Mouse (Mus musculus): Measurements from ENCODE around the gene Cntn5. TPM values are rescaled to one million over a fixed set of nuclear protein-coding genes. Genes with fewer than 3 reads are reported as not detected.

The Cntn5 gene
- total RNA-seq, 2 experiments from 2014 or later: 0.50 to 0.64 TPM

DNA sequence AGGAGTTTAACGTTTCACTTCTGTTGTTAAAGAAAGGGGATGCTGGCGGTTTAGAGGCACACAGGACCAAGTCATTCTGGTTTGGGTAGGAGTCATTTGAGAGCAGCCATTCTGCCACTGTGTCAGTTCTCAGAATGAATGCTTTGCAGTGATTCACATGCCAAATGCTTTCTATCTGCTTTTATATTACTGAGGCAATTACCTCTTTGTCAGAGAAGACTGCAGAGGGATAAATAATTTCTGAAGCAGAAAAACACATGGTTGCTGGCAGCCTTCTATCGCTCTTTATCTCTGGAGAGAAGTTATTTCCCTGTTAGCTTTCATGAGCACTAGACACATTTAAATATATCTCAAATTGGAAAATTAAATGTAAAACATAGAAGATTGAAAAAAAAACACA, 1207.9 kb downstream of the Cntn5 start:
- no peak for DNase-seq

DNA sequence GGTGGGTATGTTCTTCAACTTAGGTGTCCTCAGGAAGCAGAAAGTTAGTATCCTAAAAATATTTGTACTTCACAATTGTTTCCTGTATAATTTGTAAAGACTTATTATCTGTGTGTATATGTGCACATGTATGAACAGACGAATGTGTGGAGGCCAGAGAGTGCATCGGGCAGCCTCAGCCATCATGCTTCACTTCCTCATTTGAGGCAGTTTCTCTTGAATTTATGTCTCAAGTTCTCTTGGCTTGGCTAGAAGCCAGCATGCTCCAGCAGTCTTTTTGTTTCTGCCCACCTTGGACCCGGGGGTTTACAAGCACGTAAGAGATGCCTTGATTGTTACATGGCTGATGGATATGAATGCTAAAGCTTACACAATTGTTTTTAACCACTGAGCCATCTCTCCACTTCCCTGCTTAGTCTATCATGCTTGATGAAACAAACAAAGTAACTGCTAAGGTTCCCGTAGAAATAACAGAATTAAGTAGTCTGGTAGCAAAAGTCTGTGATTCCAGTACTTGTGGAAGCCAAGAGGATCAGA, 1222.2 kb downstream of the Cntn5 start:
- no peak for DNase-seq

DNA sequence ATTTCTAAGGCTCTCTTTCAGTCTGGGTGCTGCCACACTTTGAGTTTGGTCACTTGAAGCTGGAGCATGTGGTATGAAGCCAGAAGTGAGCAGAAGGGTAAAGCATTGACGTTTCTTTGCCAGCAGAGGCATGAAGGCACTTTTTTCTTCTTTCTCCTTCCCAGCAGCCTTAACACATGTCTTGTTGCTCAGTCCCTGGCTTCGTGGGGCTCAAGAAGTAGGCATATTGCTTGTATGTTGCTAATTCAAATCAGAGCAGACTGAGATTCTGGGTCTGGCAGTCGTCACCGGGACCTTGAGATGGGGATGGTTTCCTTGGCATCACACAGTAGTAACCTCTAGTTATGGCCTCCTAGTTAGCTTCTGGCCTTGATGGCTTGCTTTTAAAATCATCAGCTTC, 1228.5 kb downstream of the Cntn5 start:
- DNase-seq: no peak

DNA sequence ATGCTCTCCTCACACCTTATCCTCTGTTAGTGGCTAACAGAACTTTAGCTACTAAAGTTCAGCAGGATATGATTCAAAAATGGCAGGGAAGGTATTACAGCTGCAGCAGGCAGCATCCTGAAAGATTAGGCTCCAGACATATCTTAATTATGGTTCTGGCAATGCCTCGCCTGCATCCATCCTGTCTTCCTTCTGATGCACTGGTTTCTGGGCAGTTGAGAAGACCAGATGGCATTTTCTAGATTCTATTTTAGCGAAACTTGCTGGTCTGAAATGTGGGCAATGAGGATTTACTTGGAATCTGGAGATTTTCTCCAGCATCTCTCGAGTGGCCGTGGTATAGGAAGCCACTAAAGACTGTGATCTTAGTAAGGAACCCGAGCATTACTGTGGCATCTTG, 1230.0 kb downstream of the Cntn5 start:
- DNase-seq: no peak

DNA sequence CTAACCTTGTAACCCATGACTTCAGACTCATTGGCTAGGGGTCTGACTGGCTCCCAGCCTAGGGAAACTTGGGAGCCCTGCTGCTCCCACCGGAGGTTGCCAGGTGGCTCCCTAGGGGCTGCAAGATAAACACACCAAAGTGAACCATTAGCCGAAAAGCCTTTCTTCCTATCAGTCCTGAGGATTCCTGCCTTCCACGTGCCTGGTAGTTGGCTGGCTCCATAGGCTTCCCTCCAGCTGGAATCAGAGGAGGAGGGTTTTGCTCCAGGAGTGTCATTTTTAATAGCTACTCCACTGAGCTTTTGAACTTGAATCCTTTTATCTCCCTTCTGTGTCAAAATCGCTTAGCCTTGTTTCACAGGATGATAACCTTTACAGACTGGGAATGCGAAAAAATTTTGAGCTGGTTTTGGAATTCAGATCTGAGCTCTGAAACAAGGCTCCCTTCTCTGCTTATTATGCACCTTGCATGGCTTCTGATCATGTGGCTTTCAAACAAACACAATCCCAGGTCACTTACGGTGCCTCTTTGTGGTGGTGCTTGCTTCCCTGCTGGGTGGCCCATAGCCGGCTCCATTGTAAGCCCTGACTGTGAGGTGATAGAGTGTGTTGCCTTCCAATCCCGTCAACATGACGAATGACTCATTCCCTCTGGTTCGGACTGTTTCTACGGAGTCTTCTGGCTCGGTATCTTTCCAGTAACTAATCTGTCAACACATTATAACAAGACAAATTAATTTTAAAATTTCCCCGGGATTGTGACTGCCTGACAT, 1231.1 kb downstream of the Cntn5 start:
- peak; percentile 24 to 27 for DNase-seq

DNA sequence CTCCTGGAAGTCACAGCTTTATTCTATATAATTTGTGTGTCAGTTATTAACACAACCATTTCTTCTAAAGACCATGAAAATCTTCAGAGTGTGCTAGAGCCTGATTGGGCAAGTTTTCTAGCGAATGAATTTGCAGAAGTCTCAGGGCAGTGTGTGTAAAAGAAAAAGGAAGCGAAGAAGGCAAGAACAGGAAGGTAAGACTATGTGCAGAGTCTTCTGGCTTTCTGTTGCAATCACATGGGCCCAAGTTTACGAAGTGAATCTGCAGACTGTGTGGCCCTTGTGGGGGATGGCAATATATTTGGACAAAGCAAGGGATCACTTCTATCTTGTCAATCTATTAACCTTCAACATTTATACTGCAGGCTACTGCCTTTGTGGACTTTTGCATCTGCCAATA, 1251.1 kb downstream of the Cntn5 start:
- DNase-seq: no peak

DNA sequence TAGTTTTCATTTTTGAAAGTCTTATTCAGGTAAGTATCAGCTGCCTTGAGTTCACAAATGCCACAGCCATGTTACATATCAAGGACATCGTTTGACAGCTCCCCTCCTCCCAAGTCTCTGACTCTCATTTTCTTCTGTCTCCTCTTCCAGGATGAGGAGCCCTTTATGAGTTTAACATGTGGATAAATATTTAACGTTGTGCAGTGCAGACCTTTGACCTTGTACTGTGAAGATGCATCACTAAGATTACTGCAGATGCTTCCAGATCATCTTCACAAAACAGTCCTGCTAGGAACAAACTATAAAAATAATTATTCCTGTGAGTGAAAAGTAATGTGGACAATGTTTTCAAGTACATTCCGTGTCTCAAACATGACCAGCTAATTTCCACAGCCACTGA, 1257.2 kb downstream of the Cntn5 start:
- DNase-seq: no peak

DNA sequence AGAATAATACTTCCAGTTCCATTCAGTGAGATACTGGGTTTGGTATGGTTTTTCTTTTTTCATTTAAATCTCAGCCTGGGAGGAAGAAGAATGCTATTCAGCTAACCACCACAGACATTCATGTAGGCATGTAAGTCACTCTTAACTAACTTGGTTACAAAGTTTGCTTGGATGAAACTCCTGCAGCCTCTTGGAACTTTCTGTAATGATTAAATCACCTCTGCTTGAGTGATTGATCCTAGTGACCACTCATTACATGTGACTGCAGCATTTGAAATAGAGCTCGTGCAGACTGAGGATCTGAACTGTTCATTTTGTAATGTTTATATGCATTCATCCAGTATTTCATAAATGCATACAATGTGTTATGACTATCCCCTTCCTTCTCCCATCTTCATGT, 1258.3 kb downstream of the Cntn5 start:
- DNase-seq: no peak

Small RNAs within 50 kb of the gene (microRNA-seq; reads per million reads assigned to microRNA genes)
- 0 reads per million in 2 experiments for gene Gm24496
- gene Gm25086: 0 reads per million in 2 experiments
- 0 reads per million in 2 experiments for gene Gm26195
- 0 reads per million in 2 experiments for gene Mir6237

All from heart, adult 18-20 months (tissue).